Mouse (Mus musculus) lung, adult 2 months (tissue): ENCODE results near the gene Slc6a9.

Source experiments
- CTCF ChIP-seq: fragments of 200-500 bp; IDR thresholded peaks from 2 replicates; pipeline ENCODE4 v1.5.1; 2011; ENCODE audit warnings: mild to moderate bottlenecking, low read length, control low read depth; ENCODE audit not compliant: insufficient read depth
- POLR2A ChIP-seq: fragments of 200-500 bp; IDR thresholded peaks from 2 replicates; pipeline ENCODE4 v1.6.1; 2011; ENCODE audit warnings: low read depth, mild to moderate bottlenecking, control low read depth, low read length, borderline replicate concordance; ENCODE audit errors: extremely low read depth

GRCm38 (mm10) chr4:117878703-117879102, 44.4 kb downstream of the Slc6a9 start:
- TF ChIP-seq CTCF (no peak), POLR2A (no peak)
